Mouse (Mus musculus) liver, adult (tissue): ENCODE measurements at regions not wholly inside any gene's neighbourhood (a gene's known extent, or its start where the extent isn't known, plus 50 kb on each side); places are given as distances from the start of the nearest gene placed in this dataset.

Source experiments
- GATA4 ChIP-seq: IDR thresholded peaks from 2 replicates; pipeline ENCODE4 v1.6.1; 2014; ENCODE audit warnings: mild to moderate bottlenecking, low read length; ENCODE audit not compliant: insufficient replicate concordance

- no peak for TF ChIP-seq GATA4
These were observed 186.7 kb upstream of the Kit start for GRCm38 (mm10) chr5:75387886-75388454.

- no peak for TF ChIP-seq GATA4
These were observed 185.9 kb upstream of the Kit start for GRCm38 (mm10) chr5:75388699-75389260.

- TF ChIP-seq GATA4, result no peak
These were observed 185.2 kb upstream of the Kit start for GRCm38 (mm10) chr5:75389433-75389971.

- no peak for TF ChIP-seq GATA4
These were observed 175.9 kb upstream of the Kit start for GRCm38 (mm10) chr5:75398820-75399219.

- no peak for TF ChIP-seq GATA4
These were observed 173.0 kb upstream of the Kit start for GRCm38 (mm10) chr5:75401734-75402133.

- TF ChIP-seq GATA4, result no peak
These were observed 172.1 kb upstream of the Kit start for GRCm38 (mm10) chr5:75402631-75403030.

- TF ChIP-seq GATA4, result no peak
These were observed 171.2 kb upstream of the Kit start for GRCm38 (mm10) chr5:75403531-75403930.

- no peak for TF ChIP-seq GATA4
These were observed 170.0 kb upstream of the Kit start for GRCm38 (mm10) chr5:75404601-75405285.

- no peak for TF ChIP-seq GATA4
These were observed 169.2 kb upstream of the Kit start for GRCm38 (mm10) chr5:75405496-75405895.

- no peak for TF ChIP-seq GATA4
These were observed 167.0 kb upstream of the Kit start for GRCm38 (mm10) chr5:75407686-75408085.

GRCm38 (mm10) chr5:75410240-75411186 lies 164.2 kb upstream of the Kit start:
- no peak for TF ChIP-seq GATA4

GRCm38 (mm10) chr5:75432885-75433284 lies 141.8 kb upstream of the Kit start:
- no peak for TF ChIP-seq GATA4

- TF ChIP-seq GATA4, result no peak
These were observed 136.8 kb upstream of the Kit start for GRCm38 (mm10) chr5:75437924-75438323.

GRCm38 (mm10) chr5:75444024-75444604 lies 130.6 kb upstream of the Kit start:
- TF ChIP-seq GATA4, result no peak

GRCm38 (mm10) chr5:75446386-75446785 lies 128.3 kb upstream of the Kit start:
- TF ChIP-seq GATA4, result no peak
